Mouse (Mus musculus) CH12.LX (cell line): ENCODE results near the gene S1pr1. TPM values are rescaled to one million over a fixed set of nuclear protein-coding genes. Genes with fewer than 3 reads are reported as not detected.

Experiments
- DNase-seq: peaks from one replicate; pipeline ENCODE4 v3.0.0-alpha.2; 2013; ENCODE audit errors: extremely low read depth
- H3K27ac ChIP-seq: 2 replicates; pipeline ENCODE4 v1.5.1; 2012; ENCODE audit warnings: low read depth, mild to moderate bottlenecking, control low read depth, moderate library complexity; ENCODE audit not compliant: insufficient read depth
- H3K27me3 ChIP-seq: replicated peaks from 2 replicates; pipeline ENCODE3; 2012; ENCODE audit warnings: inconsistent platforms
- H3K36me3 ChIP-seq, 2 experiments: replicated peaks in 1 of 2; 2 replicates each; pipeline versions ENCODE3 to v1.6.1; 2012; ENCODE audit warnings: inconsistent platforms in 1 of 2, low read length in 1 of 2, mild to moderate bottlenecking in 1 of 2, mixed read lengths in 1 of 2, moderate library complexity in 1 of 2; ENCODE audit not compliant: control insufficient read depth in 1 of 2, insufficient read depth in 1 of 2
- H3K4me1 ChIP-seq, 2 experiments: 2 replicates each; pipeline ENCODE4 v1.6.1; 2012; ENCODE audit warnings: inconsistent platforms in 1 of 2, moderate library complexity in 1 of 2; ENCODE audit not compliant: insufficient read depth in 2 of 2, control insufficient read depth in 1 of 2
- H3K4me2 ChIP-seq: 2 replicates; pipeline ENCODE4 v1.6.1; 2012; ENCODE audit warnings: low read depth, mild to moderate bottlenecking, control low read depth; ENCODE audit not compliant: poor library complexity, insufficient read depth, severe bottlenecking
- H3K4me3 ChIP-seq, 3 experiments: fragments of 150-350 bp in 1 of 3; sonication (generic) in 1 of 3; replicated peaks in 1 of 3; 2 replicates each; pipeline versions ENCODE3 to v1.5.1; 2011 to 2012; ENCODE audit warnings: low read depth in 2 of 3, low read length in 2 of 3, mild to moderate bottlenecking in 2 of 3, moderate library complexity in 2 of 3, control low read depth in 1 of 3, improper control_type of control experiment in 1 of 3, inconsistent platforms in 1 of 3, mixed read lengths in 1 of 3; ENCODE audit not compliant: poor library complexity in 1 of 3
- H3K79me2 ChIP-seq: replicated peaks from 2 replicates; pipeline ENCODE4 v1.6.1; 2012; ENCODE audit warnings: mild to moderate bottlenecking, moderate library complexity; ENCODE audit not compliant: control insufficient read depth, poor library complexity, insufficient read depth, severe bottlenecking; ENCODE audit errors: extremely low read depth
- H3K9ac ChIP-seq: 2 replicates; pipeline ENCODE4 v1.6.1; 2012; ENCODE audit warnings: low read depth, mild to moderate bottlenecking, control low read depth, moderate library complexity; ENCODE audit not compliant: insufficient read depth
- H3K9me3 ChIP-seq: replicated peaks from 2 replicates; pipeline ENCODE3; 2012; ENCODE audit warnings: low read length, inconsistent platforms, mixed read lengths
- BHLHE40 ChIP-seq: IDR thresholded peaks from 2 replicates; pipeline ENCODE4 v1.6.1; 2011; ENCODE audit warnings: mild to moderate bottlenecking, low read depth, low read length, improper control_type of control experiment
- CHD1 ChIP-seq: IDR thresholded peaks from 2 replicates; pipeline ENCODE4 v1.6.1; 2012; ENCODE audit warnings: low read depth, low read length, improper control_type of control experiment, inconsistent platforms
- CTCF ChIP-seq, 2 experiments: IDR thresholded peaks in 1 of 2; conservative IDR thresholded peaks in 1 of 2; 2 replicates each; pipeline ENCODE4 v1.5.1; 2011 to 2012; ENCODE audit warnings: low read depth in 2 of 2, low read length in 2 of 2, improper control_type of control experiment in 1 of 2, inconsistent platforms in 1 of 2, mild to moderate bottlenecking in 1 of 2, moderate library complexity in 1 of 2
- E2F4 ChIP-seq: IDR thresholded peaks from 2 replicates; pipeline ENCODE4 v1.6.1; 2011; ENCODE audit warnings: low read depth, low read length, improper control_type of control experiment; ENCODE audit not compliant: insufficient replicate concordance
- ELF1 ChIP-seq: IDR thresholded peaks from 2 replicates; pipeline ENCODE4 v1.6.1; 2014; ENCODE audit warnings: low read depth, mild to moderate bottlenecking, inconsistent platforms, low read length, improper control_type of control experiment
- EP300 ChIP-seq: IDR thresholded peaks from 2 replicates; pipeline ENCODE4 v1.6.1; 2011; ENCODE audit warnings: low read length, improper control_type of control experiment
- ETS1 ChIP-seq: conservative IDR thresholded peaks from 2 replicates; pipeline ENCODE4 v1.6.1; 2012; ENCODE audit warnings: low read depth, mild to moderate bottlenecking, inconsistent platforms, low read length, improper control_type of control experiment, moderate library complexity
- GABPA ChIP-seq: IDR thresholded peaks from 2 replicates; pipeline ENCODE4 v1.6.1; 2012; ENCODE audit warnings: low read depth, low read length, improper control_type of control experiment, inconsistent platforms; ENCODE audit not compliant: insufficient replicate concordance
- IRF4 ChIP-seq: IDR thresholded peaks from 2 replicates; pipeline ENCODE4 v1.6.1; 2014; ENCODE audit warnings: low read depth, mild to moderate bottlenecking, inconsistent platforms, low read length, improper control_type of control experiment
- JUN ChIP-seq: IDR thresholded peaks from 2 replicates; pipeline ENCODE4 v1.6.1; 2011; ENCODE audit warnings: low read depth, mild to moderate bottlenecking, low read length, improper control_type of control experiment, moderate library complexity; ENCODE audit not compliant: insufficient read depth
- JUND ChIP-seq: conservative IDR thresholded peaks from 2 replicates; pipeline ENCODE4 v1.6.1; 2011; ENCODE audit warnings: low read depth, low read length, improper control_type of control experiment
- KAT2A ChIP-seq: IDR thresholded peaks from 2 replicates; pipeline ENCODE4 v1.6.1; 2012; ENCODE audit warnings: low read length, improper control_type of control experiment, inconsistent platforms; ENCODE audit not compliant: insufficient replicate concordance
- MAFK ChIP-seq: IDR thresholded peaks from 2 replicates; pipeline ENCODE4 v1.6.1; 2011; ENCODE audit warnings: low read length, improper control_type of control experiment; ENCODE audit not compliant: insufficient replicate concordance
- MAX ChIP-seq: IDR thresholded peaks from 2 replicates; pipeline ENCODE4 v1.6.1; 2011; ENCODE audit warnings: low read length, improper control_type of control experiment
- MAZ ChIP-seq: IDR thresholded peaks from 2 replicates; pipeline ENCODE4 v1.6.1; 2012; ENCODE audit warnings: low read depth, mild to moderate bottlenecking, inconsistent platforms, low read length, improper control_type of control experiment, moderate library complexity
- MEF2A ChIP-seq: IDR thresholded peaks from 2 replicates; pipeline ENCODE4 v1.6.1; 2014; ENCODE audit warnings: low read depth, mild to moderate bottlenecking, inconsistent platforms, low read length, improper control_type of control experiment, borderline replicate concordance
- NRF1 ChIP-seq: IDR thresholded peaks from 2 replicates; pipeline ENCODE4 v1.6.1; 2014; ENCODE audit warnings: low read depth, mild to moderate bottlenecking, inconsistent platforms, low read length, improper control_type of control experiment, moderate library complexity
- PAX5 ChIP-seq: IDR thresholded peaks from 2 replicates; pipeline ENCODE4 v1.6.1; 2012; ENCODE audit warnings: low read length, inconsistent platforms, mixed read lengths
- POLR2A ChIP-seq: IDR thresholded peaks from 2 replicates; pipeline ENCODE4 v1.6.1; 2011; ENCODE audit warnings: low read depth, mild to moderate bottlenecking, improper control_type of control experiment, low read length
- POLR2AphosphoS2 ChIP-seq: IDR thresholded peaks from 2 replicates; pipeline ENCODE4 v1.6.1; 2011; ENCODE audit warnings: low read depth, low read length, improper control_type of control experiment
- RCOR1 ChIP-seq: conservative IDR thresholded peaks from 2 replicates; pipeline ENCODE4 v1.6.1; 2012; ENCODE audit warnings: low read depth, mild to moderate bottlenecking, inconsistent platforms, low read length, improper control_type of control experiment
- SIN3A ChIP-seq: IDR thresholded peaks from 2 replicates; pipeline ENCODE4 v1.6.1; 2012; ENCODE audit warnings: low read length, improper control_type of control experiment, inconsistent platforms
- SMC3 ChIP-seq: IDR thresholded peaks from 2 replicates; pipeline ENCODE4 v1.6.1; 2011; ENCODE audit warnings: low read depth, low read length, improper control_type of control experiment
- TBP ChIP-seq: conservative IDR thresholded peaks from 2 replicates; pipeline ENCODE4 v1.6.1; 2011; ENCODE audit warnings: low read depth, low read length, improper control_type of control experiment
- TCF12 ChIP-seq: IDR thresholded peaks from 2 replicates; pipeline ENCODE4 v1.6.1; 2014; ENCODE audit warnings: low read depth, mild to moderate bottlenecking, inconsistent platforms, low read length, improper control_type of control experiment
- UBTF ChIP-seq: IDR thresholded peaks from 2 replicates; pipeline ENCODE4 v1.6.1; 2012; ENCODE audit warnings: low read depth, mild to moderate bottlenecking, inconsistent platforms, low read length, improper control_type of control experiment, moderate library complexity
- USF1 ChIP-seq: IDR thresholded peaks from 2 replicates; pipeline ENCODE4 v1.6.1; 2014; ENCODE audit warnings: low read depth, mild to moderate bottlenecking, inconsistent platforms, low read length, improper control_type of control experiment
- USF2 ChIP-seq: conservative IDR thresholded peaks from 2 replicates; pipeline ENCODE4 v1.6.1; 2011; ENCODE audit warnings: low read depth, low read length, improper control_type of control experiment
- ZC3H11A ChIP-seq: IDR thresholded peaks from 2 replicates; pipeline ENCODE4 v1.6.1; 2012; ENCODE audit warnings: low read depth, mild to moderate bottlenecking, inconsistent platforms, low read length, improper control_type of control experiment
- ZKSCAN1 ChIP-seq: IDR thresholded peaks from 2 replicates; pipeline ENCODE4 v1.6.1; 2012; ENCODE audit warnings: low read depth, inconsistent platforms, low read length, improper control_type of control experiment, borderline replicate concordance
- ZNF384 ChIP-seq: IDR thresholded peaks from 2 replicates; pipeline ENCODE4 v1.6.1; 2012; ENCODE audit warnings: low read depth, low read length, improper control_type of control experiment, inconsistent platforms
- dilution Hi-C: fragments of 300-500 bp; cut with MboI; formaldehyde crosslinking; loops from 2 replicates; pipeline ENCODE4 v1.14.3; 2020; ENCODE audit warnings: low sequenced_read_pairs; ENCODE audit not compliant: extremely low pct_unique_long_range_greater_than_20kb, extremely low pct_ligation_motif_present
- in situ Hi-C: fragments of 300-500 bp; cut with MboI; formaldehyde crosslinking; loops from 3 replicates; pipeline ENCODE4 v1.14.3; 2019; ENCODE audit warnings: low sequenced_read_pairs, low pct_ligation_motif_present, low pct_unique_long_range_greater_than_20kb, mixed read lengths
- polyA plus RNA-seq: library from polyadenylated mRNA; unstranded; fragments of >175 nt; gene quantifications from 2 replicates; pipeline ENCODE4 v1.2.1, GENCODE M21; 2012; ENCODE audit warnings: low read depth; ENCODE audit not compliant: insufficient read length
- total RNA-seq, 2 experiments: library from RNA; depleted of rRNA; stranded (reverse); fragments of 300-350 nt in 1 of 2; fragments of >200 nt in 1 of 2; gene quantifications; 2 replicates each; pipeline ENCODE4 v1.2.3; 2012 to 2014

S1pr1 gene
- total and polyA plus RNA-seq, 3 experiments, result 1.8 to 7.1 (median 4.6) TPM

GRCm38 (mm10) chr3:115759659-115760058 lies 44.8 kb upstream of the S1pr1 start:
- Histone ChIP-seq H3K27ac (no peak overlapping the region), H3K4me2 (no peak overlapping the region), H3K9me3 (peaks cover 8% of the 10 kb centered on the region), H3K36me3 (no peaks in the 10 kb centered on the region), H3K27me3 (no peaks in the 10 kb centered on the region), H3K9ac (no peak overlapping the region), H3K4me3 (no peak overlapping the region), H3K79me2 (no peaks in the 10 kb centered on the region), H3K4me1 (peaks cover 2 to 27% of the 10 kb centered on the region in 2 experiments; a peak in 3 of 4 replicates)
- dilution Hi-C loops (no loop called here), in situ Hi-C loops (no loop called here)
- no peak for TF ChIP-seq ELF1
- TF ChIP-seq NRF1, result no peak
- TF ChIP-seq USF1, result no peak
- TF ChIP-seq ZKSCAN1, result no peak
- TF ChIP-seq RCOR1, result no peak
- TF ChIP-seq ZNF384, result no peak
- TF ChIP-seq CHD1, result no peak
- no peak for TF ChIP-seq KAT2A
- TF ChIP-seq MAX, result no peak
- no peak for TF ChIP-seq UBTF
- TF ChIP-seq ETS1, result no peak
- no peak for TF ChIP-seq MAFK
- TF ChIP-seq E2F4, result no peak
- no peak for TF ChIP-seq CTCF (conservative IDR thresholded peaks at IDR 0.05 in 1 of 2, IDR thresholded peaks at IDR 0.05 in 1 of 2; ENCODE audit: low read depth in 2 of 2, low read length in 2 of 2)
- no peak for TF ChIP-seq ZC3H11A
- TF ChIP-seq JUND, result no peak
- TF ChIP-seq POLR2AphosphoS2, result no peak
- no peak for DNase-seq

- Histone ChIP-seq H3K4me2 (peak overlapping the region; percentile 80), H3K27ac (no peak overlapping the region), H3K4me1 (peaks cover 2 to 27% of the 10 kb centered on the region in 2 experiments; a peak in 3 of 4 replicates), H3K27me3 (no peaks in the 10 kb centered on the region), H3K4me3 (peak overlapping the region; percentile 18 to 49 (median 45)), H3K36me3 (no peaks in the 10 kb centered on the region), H3K9me3 (peaks cover 8% of the 10 kb centered on the region), H3K79me2 (no peaks in the 10 kb centered on the region), H3K9ac (0 out of 2 replicates have a peak overlapping the region, but pooled peaks have one; percentile 6)
- peak; percentile 82 for DNase-seq
- dilution Hi-C loops (no loop called here), in situ Hi-C loops (no loop called here)
- TF ChIP-seq MEF2A, result peak; percentile 77; the same call in 1 of the 2 replicates
- TF ChIP-seq IRF4, result peak; percentile 92
- 0 out of 2 replicates have a peak, but pooled peaks have one; percentile 40 for TF ChIP-seq SIN3A
- TF ChIP-seq MAZ, result peak; percentile 90
- peak; percentile 68 for TF ChIP-seq ELF1
- TF ChIP-seq ZNF384, result no peak
- TF ChIP-seq BHLHE40, result peak; percentile 59; the same call in 1 of the 2 replicates
- TF ChIP-seq ETS1, result peak; percentile 68
- peak; percentile 39; the same call in 1 of the 2 replicates for TF ChIP-seq POLR2A
- TF ChIP-seq ZKSCAN1, result no peak
- no peak for TF ChIP-seq E2F4
- no peak for TF ChIP-seq USF2
- TF ChIP-seq USF1, result no peak
- peak; percentile 55; the same call in 1 of the 2 replicates for TF ChIP-seq EP300
- TF ChIP-seq TCF12, result no peak
- TF ChIP-seq GABPA, result no peak
- TF ChIP-seq JUN, result peak; percentile 67
- no peak for TF ChIP-seq TBP
- TF ChIP-seq CTCF (conservative IDR thresholded peaks at IDR 0.05 in 1 of 2, IDR thresholded peaks at IDR 0.05 in 1 of 2; ENCODE audit: low read depth in 2 of 2, low read length in 2 of 2), result no peak
- no peak for TF ChIP-seq SMC3
- no peak for TF ChIP-seq POLR2AphosphoS2
- TF ChIP-seq PAX5, result no peak
- no peak for TF ChIP-seq CHD1
- no peak for TF ChIP-seq MAFK
Observed at GRCm38 (mm10) chr3:115758455-115758912, 43.6 kb upstream of the S1pr1 start.
